Mouse (Mus musculus): ENCODE measurements around the gene Ankrd23. TPM values are rescaled to one million over a fixed set of nuclear protein-coding genes. Genes with fewer than 3 reads are reported as not detected.

Ankrd23 gene
- total and polyA plus RNA-seq, 2 experiments from 2014 or later, result 34.2 to 93.8 TPM

GRCm38 (mm10) chr1:36554633-36555399 lies 18.1 kb upstream of the Ankrd23 start:
- 65% methylated on average over 21 of the region's 21 CpGs for WGBS
- H3K9me3 ChIP-seq (replicated peaks; ENCODE audit: control insufficient read depth, low read length), result no peaks in the 10 kb centered on the region
- H3K36me3 ChIP-seq (replicated peaks; ENCODE audit: control insufficient read depth, insufficient read depth, low read length), result peaks cover 50% of the 10 kb centered on the region
- ATAC-seq (ENCODE audit: insufficient read depth, low read depth) (no peak), DNase-seq (ENCODE audit: low spot score) (no peak)
- peaks cover 12% of the 10 kb centered on the region; the same call in 1 of the 2 replicates for H3K4me1 ChIP-seq (ENCODE audit: control insufficient read depth, insufficient read depth)
- H3K9ac ChIP-seq (replicated peaks; ENCODE audit: low read depth, low read length), result 0 out of 2 replicates have a peak overlapping the region, but pooled peaks have one; percentile 83
- 0 out of 2 replicates have a peak, but pooled peaks have one; percentile 38 for TF ChIP-seq EP300 (IDR thresholded peaks at IDR 0.05; ENCODE audit: low read depth)
- no peak for TF ChIP-seq CTCF (IDR thresholded peaks at IDR 0.05; ENCODE audit: low read depth)
- peak overlapping the region; percentile 83; the same call in 1 of the 2 replicates for H3K4me3 ChIP-seq (ENCODE audit: low read depth, low read length)
- no peaks in the 10 kb centered on the region for H3K27me3 ChIP-seq (ENCODE audit: control insufficient read depth, insufficient read depth, low read length)
- peak overlapping the region; percentile 90 for H3K4me2 ChIP-seq (ENCODE audit: low read depth, low read length)
- peak overlapping the region; percentile 95 for H3K27ac ChIP-seq (ENCODE audit: low read depth)

GRCm38 (mm10) chr1:36552506-36552905 lies 15.8 kb upstream of the Ankrd23 start:
- no peak overlapping the region for H3K4me2 ChIP-seq (ENCODE audit: low read depth, low read length)

DNA sequence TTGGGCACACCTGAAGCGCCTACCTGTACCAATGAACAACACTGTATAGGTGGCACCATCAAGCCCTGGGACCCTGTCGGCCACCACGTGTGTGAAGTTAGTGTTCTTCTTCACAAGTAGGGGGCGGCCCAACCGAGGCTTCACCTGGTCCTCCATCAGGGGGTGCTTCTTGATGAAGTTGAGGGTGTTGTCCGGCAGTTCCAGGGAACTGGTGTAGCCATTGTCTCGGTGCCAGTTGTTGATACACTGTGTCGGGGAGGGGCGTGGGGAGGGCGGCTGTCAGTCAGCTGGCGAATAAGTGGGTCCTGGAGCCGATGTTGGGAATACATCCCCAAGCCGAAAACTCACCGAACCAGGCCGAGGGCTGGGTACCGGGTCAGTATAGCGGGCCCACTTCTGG lies 15.2 kb upstream of the Ankrd23 start:
- Histone ChIP-seq H3K36me3 (replicated peaks; ENCODE audit: control insufficient read depth, insufficient read depth, low read length) (peaks cover 65% of the 10 kb centered on the region), H3K4me1 (ENCODE audit: control insufficient read depth, insufficient read depth) (peaks cover 9% of the 10 kb centered on the region; the same call in 1 of the 2 replicates), H3K27me3 (ENCODE audit: control insufficient read depth, insufficient read depth, low read length) (no peaks in the 10 kb centered on the region), H3K9me3 (replicated peaks; ENCODE audit: control insufficient read depth, low read length) (no peaks in the 10 kb centered on the region), H3K9ac (replicated peaks; ENCODE audit: low read depth, low read length) (no peak overlapping the region), H3K27ac (ENCODE audit: low read depth) (no peak overlapping the region), H3K4me2 (ENCODE audit: low read depth, low read length) (no peak overlapping the region), H3K4me3 (ENCODE audit: low read depth, low read length) (no peak overlapping the region)
- DNase-seq (ENCODE audit: low spot score), result no peak
- 86% methylated on average over 17 of the region's 17 CpGs for WGBS
- TF ChIP-seq EP300 (IDR thresholded peaks at IDR 0.05; ENCODE audit: low read depth) (no peak), CTCF (IDR thresholded peaks at IDR 0.05; ENCODE audit: low read depth) (no peak)
- ATAC-seq (ENCODE audit: insufficient read depth, low read depth), result no peak

More at GRCm38 (mm10) chr1:36552506-36552905, 15.8 kb upstream of the Ankrd23 start:
- Histone ChIP-seq H3K27ac (ENCODE audit: low read depth) (no peak overlapping the region), H3K9ac (replicated peaks; ENCODE audit: low read depth, low read length) (no peak overlapping the region), H3K9me3 (replicated peaks; ENCODE audit: control insufficient read depth, low read length) (no peaks in the 10 kb centered on the region), H3K27me3 (ENCODE audit: control insufficient read depth, insufficient read depth, low read length) (no peaks in the 10 kb centered on the region), H3K4me1 (ENCODE audit: control insufficient read depth, insufficient read depth) (peaks cover 9% of the 10 kb centered on the region; the same call in 1 of the 2 replicates), H3K4me3 (ENCODE audit: low read depth, low read length) (no peak overlapping the region), H3K36me3 (replicated peaks; ENCODE audit: control insufficient read depth, insufficient read depth, low read length) (peaks cover 65% of the 10 kb centered on the region)
- TF ChIP-seq EP300 (IDR thresholded peaks at IDR 0.05; ENCODE audit: low read depth) (no peak), CTCF (IDR thresholded peaks at IDR 0.05; ENCODE audit: low read depth) (no peak)
- WGBS, result 85% methylated on average over 16 of the region's 16 CpGs
- no peak for ATAC-seq (ENCODE audit: insufficient read depth, low read depth)
- no peak for DNase-seq (ENCODE audit: low spot score)

GRCm38 (mm10) chr1:36550075-36550863 lies 13.6 kb upstream of the Ankrd23 start:
- WGBS, result 72% methylated on average over 20 of the region's 20 CpGs

GRCm38 (mm10) chr1:36549491-36549890 lies 12.8 kb upstream of the Ankrd23 start:
- TF ChIP-seq EP300 (IDR thresholded peaks at IDR 0.05; ENCODE audit: low read depth), result no peak
- TF ChIP-seq CTCF (IDR thresholded peaks at IDR 0.05; ENCODE audit: low read depth), result no peak
- Histone ChIP-seq H3K9me3 (replicated peaks; ENCODE audit: control insufficient read depth, low read length) (no peaks in the 10 kb centered on the region), H3K4me3 (ENCODE audit: low read depth, low read length) (no peak overlapping the region), H3K9ac (replicated peaks; ENCODE audit: low read depth, low read length) (no peak overlapping the region), H3K4me1 (ENCODE audit: control insufficient read depth, insufficient read depth) (peaks cover 7% of the 10 kb centered on the region; the same call in 1 of the 2 replicates), H3K4me2 (ENCODE audit: low read depth, low read length) (no peak overlapping the region), H3K27me3 (ENCODE audit: control insufficient read depth, insufficient read depth, low read length) (no peaks in the 10 kb centered on the region), H3K36me3 (replicated peaks; ENCODE audit: control insufficient read depth, insufficient read depth, low read length) (peaks cover 61% of the 10 kb centered on the region), H3K27ac (ENCODE audit: low read depth) (no peak overlapping the region)
- no peak for DNase-seq (ENCODE audit: low spot score)
- ATAC-seq (ENCODE audit: insufficient read depth, low read depth), result no peak
- 82% methylated on average over 18 of the region's 18 CpGs for WGBS

More at GRCm38 (mm10) chr1:36550075-36550863, 13.6 kb upstream of the Ankrd23 start:
- Histone ChIP-seq H3K27ac (ENCODE audit: low read depth) (no peak overlapping the region), H3K36me3 (replicated peaks; ENCODE audit: control insufficient read depth, insufficient read depth, low read length) (peaks cover 65% of the 10 kb centered on the region), H3K9ac (replicated peaks; ENCODE audit: low read depth, low read length) (no peak overlapping the region), H3K4me1 (ENCODE audit: control insufficient read depth, insufficient read depth) (peaks cover 9% of the 10 kb centered on the region), H3K4me3 (ENCODE audit: low read depth, low read length) (no peak overlapping the region), H3K27me3 (ENCODE audit: control insufficient read depth, insufficient read depth, low read length) (no peaks in the 10 kb centered on the region), H3K4me2 (ENCODE audit: low read depth, low read length) (no peak overlapping the region), H3K9me3 (replicated peaks; ENCODE audit: control insufficient read depth, low read length) (no peaks in the 10 kb centered on the region)
- no peak for TF ChIP-seq EP300 (IDR thresholded peaks at IDR 0.05; ENCODE audit: low read depth)
- TF ChIP-seq CTCF (IDR thresholded peaks at IDR 0.05; ENCODE audit: low read depth), result no peak
- ATAC-seq (ENCODE audit: insufficient read depth, low read depth), result no peak
- DNase-seq (ENCODE audit: low spot score), result no peak
